Mouse (Mus musculus) embryonic fibroblast, embryonic 13.5 days (primary cell): Measurements from ENCODE around the gene Pnkd.

Source experiments
- CTCF ChIP-seq: IDR thresholded peaks from 2 replicates; pipeline ENCODE4 v1.5.1; 2011; ENCODE audit warnings: mild to moderate bottlenecking, control low read depth, low read length, moderate library complexity, borderline replicate concordance; ENCODE audit not compliant: insufficient read depth
- POLR2A ChIP-seq: IDR thresholded peaks from 2 replicates; pipeline ENCODE4 v1.6.1; 2011; ENCODE audit warnings: low read depth, mild to moderate bottlenecking, control low read depth, low read length, moderate library complexity

DNA sequence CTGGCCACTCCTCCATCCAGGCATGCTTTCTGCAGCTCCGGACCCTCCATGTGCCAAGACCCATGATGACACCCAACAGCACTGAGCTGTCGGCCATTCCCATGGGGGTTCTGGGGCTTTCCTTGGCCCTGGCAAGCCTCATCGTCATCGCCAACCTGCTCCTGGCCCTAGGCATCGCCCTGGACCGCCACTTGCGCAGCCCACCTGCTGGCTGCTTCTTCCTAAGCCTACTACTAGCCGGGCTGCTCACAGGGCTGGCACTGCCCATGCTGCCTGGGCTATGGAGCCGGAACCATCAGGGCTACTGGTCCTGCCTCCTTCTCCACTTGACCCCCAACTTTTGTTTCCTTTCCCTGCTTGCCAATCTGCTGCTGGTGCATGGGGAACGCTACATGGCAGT is 6.2 kb upstream of the Pnkd start, which contains the start of gene Gpbar1:
- TF ChIP-seq CTCF, result no peak
- TF ChIP-seq POLR2A, result no peak
